Mouse (Mus musculus) intestine, postnatal 0 days (tissue): ENCODE data around the gene Dexi. TPM values are rescaled to one million over a fixed set of nuclear protein-coding genes. Genes with fewer than 3 reads are reported as not detected.

Experiments
- ATAC-seq: fragments of 200-750 bp; cut with Nextera tagmentation; 2 replicates; pipeline ENCODE4 v1.8.0; 2017; ENCODE audit warnings: mild to moderate bottlenecking, moderate TSS enrichment, moderate library complexity
- H3K27ac ChIP-seq: fragments of 300-500 bp; sonication (generic); 2 replicates; pipeline ENCODE4 v1.5.1; 2014; ENCODE audit warnings: mild to moderate bottlenecking, low read depth, low read length, moderate library complexity
- H3K27me3 ChIP-seq: fragments of 300-500 bp; sonication (generic); replicated peaks from 2 replicates; pipeline ENCODE4 v1.6.1; 2014; ENCODE audit warnings: low read length, mixed read lengths; ENCODE audit not compliant: control insufficient read depth, insufficient read depth
- H3K36me3 ChIP-seq: fragments of 300-500 bp; sonication (generic); 2 replicates; pipeline ENCODE4 v1.6.1; 2014; ENCODE audit warnings: mild to moderate bottlenecking, moderate library complexity; ENCODE audit not compliant: control insufficient read depth, insufficient read depth
- H3K4me1 ChIP-seq: fragments of 300-500 bp; sonication (generic); replicated peaks from 2 replicates; pipeline ENCODE4 v1.6.1; 2014; ENCODE audit warnings: antibody characterized with exemption, low read length, mixed read lengths; ENCODE audit not compliant: control insufficient read depth, insufficient read depth
- H3K4me2 ChIP-seq: fragments of 300-500 bp; sonication (generic); replicated peaks from 2 replicates; pipeline ENCODE4 v1.6.1; 2014; ENCODE audit warnings: low read depth, mild to moderate bottlenecking, moderate library complexity
- H3K4me3 ChIP-seq: fragments of 300-500 bp; sonication (generic); 2 replicates; pipeline ENCODE4 v1.5.1; 2014; ENCODE audit warnings: low read depth, low read length
- H3K9ac ChIP-seq: fragments of 300-500 bp; sonication (generic); 2 replicates; pipeline ENCODE4 v1.6.1; 2014; ENCODE audit warnings: mild to moderate bottlenecking, low read depth, low read length
- H3K9me3 ChIP-seq: fragments of 300-500 bp; sonication (generic); 2 replicates; pipeline ENCODE4 v1.6.1; 2016; ENCODE audit warnings: mixed run types; ENCODE audit not compliant: control insufficient read depth
- CTCF ChIP-seq: sonication (generic); IDR thresholded peaks from 2 replicates; pipeline ENCODE4 v1.5.1; 2016; ENCODE audit warnings: low read depth, mild to moderate bottlenecking, control low read depth, antibody characterized with exemption, moderate library complexity
- WGBS: fragments of 180-500 bp; shearing (Covaris S2); extraction: QIAGEN DNeasy Blood & Tissue Kit; methylation state at CpG from one replicate; pipeline ENCODE4 v1.1.7; 2014; 5-methylcytosine and 5-hydroxymethylcytosine counted together
- polyA plus RNA-seq: library from polyadenylated mRNA; unstranded; fragments of >200 nt; fragmentation: Nextera tagmentation; extraction: Ambion mirVana; gene quantifications from 2 replicates; pipeline ENCODE4 v1.2.1, GENCODE M21; 2015

Dexi gene
- polyA plus RNA-seq, 1 experiment from 2014 or later = 8.9 TPM

DNA sequence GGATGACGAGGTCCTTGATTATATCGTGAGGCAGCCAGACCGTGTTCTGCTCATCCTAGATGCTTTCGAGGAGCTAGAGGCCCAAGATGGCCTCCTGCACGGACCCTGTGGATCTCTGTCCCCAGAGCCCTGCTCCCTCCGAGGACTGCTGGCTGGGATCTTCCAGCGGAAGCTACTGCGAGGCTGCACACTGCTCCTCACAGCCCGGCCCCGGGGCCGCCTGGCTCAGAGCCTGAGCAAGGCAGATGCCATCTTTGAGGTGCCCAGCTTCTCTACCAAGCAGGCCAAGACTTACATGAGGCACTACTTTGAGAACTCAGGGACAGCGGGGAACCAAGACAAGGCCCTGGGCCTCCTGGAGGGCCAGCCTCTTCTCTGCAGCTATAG is 31.7 kb downstream of the Dexi start:
- WGBS = 83% methylated on average over 12 of the region's 12 CpGs
- H3K9ac ChIP-seq = no peak overlapping the region
- no peak for ATAC-seq

GRCm38 (mm10) chr16:10510477-10511133 is 32.2 kb downstream of the Dexi start:
- Histone ChIP-seq H3K4me3 (no peak overlapping the region), H3K4me2 (no peak overlapping the region), H3K9ac (no peak overlapping the region), H3K27ac (no peak overlapping the region), H3K4me1 (no peaks in the 10 kb centered on the region), H3K9me3 (no peaks in the 10 kb centered on the region), H3K36me3 (no peaks in the 10 kb centered on the region), H3K27me3 (no peaks in the 10 kb centered on the region)
- ATAC-seq = no peak
- 59% methylated on average over 14 of the region's 14 CpGs for WGBS
- TF ChIP-seq CTCF = no peak

More for the DNA sequence above, 31.7 kb downstream of the Dexi start:
- Histone ChIP-seq H3K36me3 (no peaks in the 10 kb centered on the region), H3K4me1 (no peaks in the 10 kb centered on the region), H3K4me3 (no peak overlapping the region), H3K27me3 (no peaks in the 10 kb centered on the region), H3K4me2 (no peak overlapping the region), H3K9me3 (no peaks in the 10 kb centered on the region), H3K27ac (no peak overlapping the region)
- TF ChIP-seq CTCF = no peak

- no peak for ATAC-seq
- Histone ChIP-seq H3K4me3 (no peak overlapping the region), H3K27ac (no peak overlapping the region), H3K4me2 (no peak overlapping the region), H3K9me3 (no peaks in the 10 kb centered on the region), H3K36me3 (no peaks in the 10 kb centered on the region), H3K27me3 (no peaks in the 10 kb centered on the region), H3K9ac (no peak overlapping the region), H3K4me1 (no peaks in the 10 kb centered on the region)
- WGBS = 61% methylated on average over 6 of the region's 6 CpGs
- no peak for TF ChIP-seq CTCF
These were observed 34.2 kb downstream of the Dexi start for GRCm38 (mm10) chr16:10508691-10509090.

DNA sequence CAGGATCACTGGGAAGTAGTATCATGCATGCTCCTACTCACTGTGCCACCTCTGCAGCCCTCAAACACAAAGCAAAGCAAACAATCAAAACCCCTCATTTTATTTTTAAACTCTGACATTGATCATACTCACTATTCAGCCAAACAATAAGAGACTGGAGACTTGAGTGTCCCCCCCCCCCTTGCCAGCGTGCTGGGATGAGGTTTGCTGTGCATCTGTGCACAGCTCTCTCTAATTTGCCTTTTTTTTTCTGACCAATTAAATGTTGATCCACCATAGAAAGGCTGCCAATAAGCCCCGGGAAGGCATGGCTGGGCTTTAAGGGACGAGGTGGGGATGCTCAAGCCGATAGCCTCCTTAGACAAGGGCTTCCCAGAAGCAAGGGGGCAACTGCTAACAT is 35.4 kb downstream of the Dexi start:
- no peak for TF ChIP-seq CTCF
- WGBS = 74% methylated on average over 4 of the region's 4 CpGs

GRCm38 (mm10) chr16:10503058-10503457 is 39.8 kb downstream of the Dexi start:
- Histone ChIP-seq H3K9me3 (no peaks in the 10 kb centered on the region), H3K4me2 (no peak overlapping the region), H3K4me1 (no peaks in the 10 kb centered on the region), H3K27me3 (no peaks in the 10 kb centered on the region), H3K27ac (no peak overlapping the region), H3K36me3 (no peaks in the 10 kb centered on the region), H3K4me3 (no peak overlapping the region), H3K9ac (no peak overlapping the region)
- no peak for ATAC-seq
- 65% methylated on average over 2 of the region's 2 CpGs for WGBS
- TF ChIP-seq CTCF = 0 out of 2 replicates have a peak, but pooled peaks have one; percentile 19

More for the DNA sequence above, 35.4 kb downstream of the Dexi start:
- Histone ChIP-seq H3K4me2 (no peak overlapping the region), H3K27me3 (no peaks in the 10 kb centered on the region), H3K27ac (no peak overlapping the region), H3K9me3 (no peaks in the 10 kb centered on the region), H3K36me3 (no peaks in the 10 kb centered on the region), H3K9ac (no peak overlapping the region), H3K4me1 (no peaks in the 10 kb centered on the region), H3K4me3 (no peak overlapping the region)
- ATAC-seq = no peak

- Histone ChIP-seq H3K27ac (no peak overlapping the region), H3K4me1 (no peaks in the 10 kb centered on the region), H3K36me3 (no peaks in the 10 kb centered on the region), H3K9me3 (no peaks in the 10 kb centered on the region), H3K9ac (no peak overlapping the region), H3K27me3 (no peaks in the 10 kb centered on the region), H3K4me2 (no peak overlapping the region), H3K4me3 (no peak overlapping the region)
- TF ChIP-seq CTCF = no peak
- WGBS = 15% methylated on average over 8 of the region's 8 CpGs
- ATAC-seq = no peak
These were observed 41.0 kb downstream of the Dexi start for GRCm38 (mm10) chr16:10501865-10502264.
